Mouse (Mus musculus) myocyte (in vitro differentiated cells): Measurements from ENCODE around the gene Vill. TPM values are rescaled to one million over a fixed set of nuclear protein-coding genes. Genes with fewer than 3 reads are reported as not detected.
A peak's percentile ranks its signal among the peaks of the same experiment; 100 is the strongest.

Experiments
- H3K27me3 ChIP-seq: one replicate; pipeline ENCODE4 v1.6.1; 2011; ENCODE audit not compliant: control insufficient read depth, insufficient read depth, insufficient read length
- H3K36me3 ChIP-seq: one replicate; pipeline ENCODE4 v1.6.1; 2011; ENCODE audit not compliant: control insufficient read depth, insufficient read depth
- H3K4me2 ChIP-seq: one replicate; pipeline ENCODE4 v1.6.1; 2011; ENCODE audit warnings: low read depth, control low read depth
- H3K4me3 ChIP-seq: one replicate; pipeline ENCODE4 v1.5.1; 2011; ENCODE audit warnings: mild to moderate bottlenecking, control low read depth, moderate library complexity
- H3K79me2 ChIP-seq: one replicate; pipeline ENCODE4 v1.6.1; 2011; ENCODE audit not compliant: control insufficient read depth, insufficient read depth
- H3ac ChIP-seq: one replicate; pipeline ENCODE4 v1.6.1; 2011; ENCODE audit not compliant: control insufficient read depth, insufficient read length
- CEBPB ChIP-seq: IDR thresholded peaks from 2 replicates; pipeline ENCODE4 v1.6.1; 2011; ENCODE audit warnings: mild to moderate bottlenecking, moderate library complexity; ENCODE audit not compliant: poor library complexity, insufficient read depth, severe bottlenecking
- E2F4 ChIP-seq: IDR thresholded peaks from one replicate; pipeline ENCODE4 v1.6.1; 2011; ENCODE audit warnings: mild to moderate bottlenecking, control low read depth, moderate library complexity; ENCODE audit not compliant: insufficient read depth
- MAX ChIP-seq: IDR thresholded peaks from one replicate; pipeline ENCODE4 v1.6.1; 2011; ENCODE audit warnings: low read depth, mild to moderate bottlenecking, control low read depth
- MYOD1 ChIP-seq, 3 experiments: IDR thresholded peaks; one replicate each; pipeline ENCODE4 v1.6.1; 2011; ENCODE audit warnings: control low read depth in 2 of 3, low read depth in 2 of 3, mild to moderate bottlenecking in 2 of 3, moderate library complexity in 1 of 3; ENCODE audit not compliant: insufficient read length in 2 of 3, control insufficient read depth in 1 of 3
- MYOG ChIP-seq, 3 experiments: IDR thresholded peaks; one replicate each; pipeline ENCODE4 v1.6.1; 2011; ENCODE audit warnings: control low read depth in 2 of 3, low read depth in 2 of 3, mild to moderate bottlenecking in 2 of 3; ENCODE audit not compliant: insufficient read length in 2 of 3, control insufficient read depth in 1 of 3, insufficient read depth in 1 of 3
- POLR2A ChIP-seq: IDR thresholded peaks from one replicate; pipeline ENCODE4 v1.6.1; 2011; ENCODE audit warnings: low read depth, mild to moderate bottlenecking, control low read depth, moderate library complexity; ENCODE audit not compliant: insufficient read length
- POLR2AphosphoS2 ChIP-seq: IDR thresholded peaks from one replicate; pipeline ENCODE4 v1.6.1; 2011; ENCODE audit warnings: low read depth, control low read depth; ENCODE audit not compliant: insufficient read length
- REST ChIP-seq: IDR thresholded peaks from one replicate; pipeline ENCODE4 v1.6.1; 2011; ENCODE audit warnings: mild to moderate bottlenecking, control low read depth, moderate library complexity; ENCODE audit not compliant: insufficient read depth, insufficient read length
- SRF ChIP-seq: IDR thresholded peaks from one replicate; pipeline ENCODE4 v1.6.1; 2011; ENCODE audit warnings: low read depth; ENCODE audit not compliant: control insufficient read depth, insufficient read length
- TCF12 ChIP-seq: IDR thresholded peaks from one replicate; pipeline ENCODE4 v1.6.1; 2011; ENCODE audit warnings: mild to moderate bottlenecking, control low read depth; ENCODE audit not compliant: poor library complexity, insufficient read depth, severe bottlenecking
- TCF3 ChIP-seq: IDR thresholded peaks from one replicate; pipeline ENCODE4 v1.6.1; 2011; ENCODE audit warnings: low read depth, control low read depth; ENCODE audit not compliant: insufficient read length
- USF1 ChIP-seq: IDR thresholded peaks from one replicate; pipeline ENCODE4 v1.6.1; 2011; ENCODE audit warnings: low read depth, mild to moderate bottlenecking, control low read depth, moderate library complexity
- polyA plus RNA-seq: library from polyadenylated mRNA; unstranded; fragments of >200 nt; fragmentation: generic; extraction: Trizol; gene quantifications from one replicate; pipeline ENCODE4 v1.2.1, GENCODE M21; 2012; ENCODE audit warnings: missing spikeins

The Vill gene
- 1.4 TPM for polyA plus RNA-seq

DNA sequence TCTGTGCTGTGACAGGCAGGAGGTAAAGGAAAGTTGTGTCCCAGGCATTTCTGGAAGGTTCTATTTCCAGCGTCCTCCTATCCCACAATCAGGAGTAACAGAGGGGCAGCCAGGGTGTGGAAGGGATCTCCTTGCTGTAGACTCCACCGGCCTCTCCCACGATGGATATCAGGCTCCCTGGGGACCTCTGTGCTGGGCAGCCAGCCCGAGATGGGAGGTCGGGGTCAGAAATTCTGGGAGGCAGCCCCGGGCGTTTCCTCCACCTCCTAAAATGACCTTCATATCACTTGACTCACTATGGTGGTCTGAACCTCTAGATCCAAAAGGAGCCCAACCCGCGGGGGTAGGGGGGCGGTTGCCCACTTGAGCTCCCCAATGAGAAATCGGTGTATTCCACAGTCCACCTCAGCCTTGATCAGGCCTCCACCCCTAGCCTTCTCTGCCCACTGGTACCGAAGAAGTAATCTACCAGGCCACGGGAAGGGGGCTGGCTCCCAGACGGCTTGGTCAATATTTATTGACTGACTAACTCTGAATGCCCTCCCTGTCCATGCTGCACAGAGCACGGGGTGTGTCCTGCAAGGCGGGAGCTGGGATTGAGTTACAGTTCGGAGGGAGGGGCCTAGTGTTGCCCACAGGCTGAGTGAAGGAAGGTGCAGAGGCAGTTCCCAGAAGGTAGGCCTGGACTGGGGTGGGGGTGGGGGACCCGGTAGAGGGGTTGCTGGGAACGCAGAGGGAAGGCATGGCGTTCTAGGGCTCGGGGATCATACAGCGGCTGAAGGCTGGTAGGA lies at the start of gene Vill:
Vill (plus strand) TSS at position 625 of the 791 bp plus-strand sequence.
- Histone ChIP-seq H3K4me3 (peak within 1 kb of the TSS; percentile 1), H3K79me2 (no peaks in the 10 kb centered on the region), H3K4me2 (peak within 1 kb of the TSS; percentile 79), H3K27me3 (no peaks in the 10 kb centered on the region), H3K36me3 (no peaks in the 10 kb centered on the region), H3ac (no peak within 1 kb of the TSS)
- TF ChIP-seq TCF12 = no peak

DNA sequence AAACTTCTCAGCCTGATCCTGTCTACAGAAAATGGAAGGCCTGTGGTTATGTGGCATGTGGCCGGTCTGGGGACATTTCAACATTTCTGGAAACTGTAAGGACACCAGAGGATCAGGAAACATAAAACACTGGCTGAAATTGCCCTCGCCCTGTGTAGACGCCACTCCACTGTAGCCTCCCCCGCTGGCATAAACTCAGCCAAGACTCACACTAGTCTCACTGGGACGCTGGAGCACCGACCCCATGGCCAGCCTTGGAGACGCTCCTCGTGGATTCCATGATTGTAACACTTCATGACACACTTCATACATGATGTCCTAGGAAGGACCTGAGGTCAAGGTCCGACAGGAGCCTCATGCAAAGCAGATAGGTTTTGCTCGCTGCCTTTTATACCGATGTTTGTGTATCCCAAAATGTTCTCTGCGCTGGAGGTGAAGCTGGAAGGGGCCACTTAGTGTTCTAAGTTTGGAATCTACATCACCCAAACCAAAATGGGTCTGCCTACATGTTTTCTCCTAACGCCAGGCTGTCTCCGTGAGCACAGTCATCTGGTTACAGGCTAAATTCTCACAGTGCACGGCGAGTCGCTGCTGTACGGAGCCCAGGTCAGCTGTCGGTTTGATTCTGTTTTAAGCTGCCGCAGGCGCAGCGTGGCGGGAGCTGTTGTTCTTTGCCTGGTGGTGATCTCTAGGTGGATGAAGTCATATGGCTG lies 48.4 kb upstream of the Vill start:
- Histone ChIP-seq H3ac (no peak overlapping the region), H3K79me2 (peaks cover 11% of the 10 kb centered on the region), H3K4me2 (no peak overlapping the region), H3K4me3 (no peak overlapping the region), H3K36me3 (no peaks in the 10 kb centered on the region), H3K27me3 (no peaks in the 10 kb centered on the region)
- TF ChIP-seq TCF12 = no peak
- no peak for TF ChIP-seq MYOD1 (IDR thresholded peaks at IDR 0.05; ENCODE audit: control insufficient read depth in 1 of 3, insufficient read length in 2 of 3, low read depth in 2 of 3)
- TF ChIP-seq MAX = no peak
- no peak for TF ChIP-seq CEBPB

DNA sequence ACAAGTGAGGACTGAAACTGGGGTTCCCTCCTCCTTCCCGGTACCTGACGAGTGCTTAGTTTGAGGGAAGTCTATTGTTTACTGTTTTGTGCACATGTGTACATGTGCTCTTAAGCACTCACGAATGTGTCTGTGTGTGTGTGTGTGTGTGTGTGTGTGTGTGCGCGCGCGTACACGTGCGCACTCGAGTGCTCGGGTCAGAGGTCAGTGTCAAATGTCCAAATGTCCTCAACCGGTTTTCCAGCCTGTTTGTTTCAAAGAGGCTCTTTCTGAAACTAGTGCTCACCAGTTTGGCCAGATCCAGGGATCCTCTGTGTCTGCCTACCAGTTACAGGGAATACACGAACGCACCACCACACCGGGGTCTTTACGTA lies 47.9 kb upstream of the Vill start:
- no peak overlapping the region for H3ac ChIP-seq
- peaks cover 11% of the 10 kb centered on the region for H3K79me2 ChIP-seq
- no peak overlapping the region for H3K4me2 ChIP-seq
- H3K4me3 ChIP-seq = no peak overlapping the region
- no peak for TF ChIP-seq MYOD1 (IDR thresholded peaks at IDR 0.05; ENCODE audit: control insufficient read depth in 1 of 3, insufficient read length in 2 of 3, low read depth in 2 of 3)
- TF ChIP-seq REST = no peak
- no peak for TF ChIP-seq TCF3
- no peak for TF ChIP-seq POLR2A
- TF ChIP-seq USF1 = no peak
- TF ChIP-seq TCF12 = no peak
- TF ChIP-seq POLR2AphosphoS2 = no peak
- no peak for TF ChIP-seq SRF
- TF ChIP-seq CEBPB = no peak
- no peaks in the 10 kb centered on the region for H3K27me3 ChIP-seq
- no peaks in the 10 kb centered on the region for H3K36me3 ChIP-seq

DNA sequence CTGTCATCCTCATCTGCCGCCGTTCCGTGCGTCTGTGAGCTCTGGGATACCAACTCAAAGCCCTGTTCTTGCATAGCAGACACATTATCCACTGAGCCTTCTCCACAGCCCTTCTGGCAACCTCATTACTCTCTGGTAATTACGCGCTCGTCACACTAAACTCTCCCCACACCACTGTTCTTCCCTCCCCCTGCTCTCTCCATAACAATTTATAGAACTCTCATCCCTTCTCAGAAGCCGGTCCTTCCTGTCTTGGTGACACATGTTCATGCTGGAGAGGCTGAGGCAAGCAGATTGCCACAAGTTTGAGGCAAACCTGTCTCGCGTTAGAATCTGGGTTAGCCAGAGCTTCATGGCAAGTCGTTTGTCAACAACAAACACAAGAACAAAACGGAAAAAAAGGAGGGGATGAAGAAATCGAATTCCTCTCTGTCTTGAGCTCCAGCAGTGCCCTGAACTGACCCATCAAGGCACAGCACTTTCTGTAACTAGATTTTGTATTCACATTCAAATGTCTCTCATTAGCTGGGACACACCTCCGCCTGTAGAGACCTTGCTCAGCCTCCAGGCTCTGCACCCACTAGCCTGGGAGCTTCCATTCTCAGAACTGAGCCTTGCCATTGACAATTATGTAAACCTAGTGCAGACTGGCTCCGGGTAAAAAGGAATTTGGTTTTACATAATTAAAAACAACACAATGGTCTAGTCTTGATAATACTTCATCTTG lies 47.1 kb upstream of the Vill start:
- no peak overlapping the region for H3K4me2 ChIP-seq
- H3K36me3 ChIP-seq = no peaks in the 10 kb centered on the region
- no peak for TF ChIP-seq POLR2A
- no peak for TF ChIP-seq POLR2AphosphoS2
- no peak for TF ChIP-seq E2F4
- TF ChIP-seq MYOD1 (IDR thresholded peaks at IDR 0.05; ENCODE audit: control insufficient read depth in 1 of 3, insufficient read length in 2 of 3, low read depth in 2 of 3) = no peak
- no peak for TF ChIP-seq USF1
- TF ChIP-seq MYOG (IDR thresholded peaks at IDR 0.05; ENCODE audit: control insufficient read depth in 1 of 3, insufficient read depth in 1 of 3, insufficient read length in 2 of 3, low read depth in 2 of 3) = no peak
- TF ChIP-seq MAX = no peak
- TF ChIP-seq REST = no peak
- no peak for TF ChIP-seq TCF12
- TF ChIP-seq CEBPB = no peak
- TF ChIP-seq SRF = no peak
- no peak for TF ChIP-seq TCF3
- H3K27me3 ChIP-seq = no peaks in the 10 kb centered on the region
- no peak overlapping the region for H3K4me3 ChIP-seq
- H3ac ChIP-seq = no peak overlapping the region
- peaks cover 11% of the 10 kb centered on the region for H3K79me2 ChIP-seq

DNA sequence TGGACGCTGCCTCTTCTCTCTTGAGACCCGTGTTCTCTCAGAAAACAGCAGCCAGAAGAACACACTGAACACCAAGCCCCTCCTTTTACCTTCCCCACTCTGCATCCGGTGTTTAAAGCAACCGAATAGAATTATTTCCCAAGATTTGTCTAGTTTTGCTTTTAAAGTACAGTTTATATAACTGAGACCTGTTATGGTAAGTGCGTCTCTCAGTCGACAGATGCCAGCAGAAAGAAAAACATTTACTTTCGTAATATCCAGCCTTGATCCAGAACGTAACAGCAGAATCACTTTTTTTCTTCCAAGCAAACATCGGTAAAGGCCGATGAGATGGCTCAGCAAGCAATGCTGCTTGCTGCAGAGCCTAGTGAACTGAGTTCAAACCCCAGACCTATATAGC lies 45.3 kb upstream of the Vill start:
- Histone ChIP-seq H3K36me3 (no peaks in the 10 kb centered on the region), H3K4me2 (no peak overlapping the region)
- no peak for TF ChIP-seq TCF3
- TF ChIP-seq POLR2AphosphoS2 = no peak
- no peak for TF ChIP-seq TCF12
- TF ChIP-seq MYOG (IDR thresholded peaks at IDR 0.05; ENCODE audit: control insufficient read depth in 1 of 3, insufficient read depth in 1 of 3, insufficient read length in 2 of 3, low read depth in 2 of 3) = no peak
- no peak for TF ChIP-seq POLR2A
- TF ChIP-seq MYOD1 (IDR thresholded peaks at IDR 0.05; ENCODE audit: control insufficient read depth in 1 of 3, insufficient read length in 2 of 3, low read depth in 2 of 3) = no peak
- no peak for TF ChIP-seq MAX
- no peak for TF ChIP-seq USF1
- no peak for TF ChIP-seq E2F4
- no peak for TF ChIP-seq REST
- no peak for TF ChIP-seq CEBPB

More for the DNA sequence above, 45.3 kb upstream of the Vill start:
- H3ac ChIP-seq = no peak overlapping the region
- H3K79me2 ChIP-seq = no peaks in the 10 kb centered on the region
- H3K27me3 ChIP-seq = no peaks in the 10 kb centered on the region
- H3K4me3 ChIP-seq = no peak overlapping the region
